Mouse (Mus musculus): ENCODE data around the gene Unc5b. TPM values are rescaled to one million over a fixed set of nuclear protein-coding genes. Genes with fewer than 3 reads are reported as not detected.
"Not testable (repeated sequence)": the region's sequence is repeated elsewhere in the genome, so short reads cannot be mapped to it uniquely, and the experiment has no call there.

Gene Unc5b
- total RNA-seq, 2 experiments from 2014 or later = 35.3 to 47.0 TPM

DNA sequence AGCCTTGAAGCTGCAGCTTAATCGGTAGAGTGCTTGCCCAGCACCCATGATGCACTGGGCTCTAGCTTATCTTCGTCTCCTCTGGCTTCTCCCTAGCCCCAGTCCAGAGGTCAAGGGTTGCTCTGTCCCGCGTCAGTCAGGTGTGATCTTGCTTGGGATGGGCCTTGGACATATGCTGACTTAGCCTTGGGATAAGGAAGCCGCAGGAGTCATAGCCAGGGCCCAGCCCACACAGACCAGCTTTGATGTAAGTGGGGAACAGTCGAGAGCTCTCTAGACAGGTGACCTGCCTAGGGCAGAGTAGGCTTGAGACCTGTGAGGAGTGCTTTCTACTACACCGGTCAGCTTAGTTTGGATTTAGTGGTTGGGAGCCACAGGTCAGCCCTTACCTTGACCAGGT lies 64.0 kb downstream of the Unc5b start:
- no peak for DNase-seq
- intact Hi-C loops (cut with DNase I) = no loop called here

- DNase-seq = no peak
- intact Hi-C loops (cut with DNase I) = no loop called here
Measured at GRCm38 (mm10) chr10:60762126-60762525, 69.3 kb downstream of the Unc5b start.

GRCm38 (mm10) chr10:60760377-60760776 lies 71.0 kb downstream of the Unc5b start:
- intact Hi-C loops (cut with DNase I) = no loop called here
- peak; percentile 93 to 97 for DNase-seq

DNA sequence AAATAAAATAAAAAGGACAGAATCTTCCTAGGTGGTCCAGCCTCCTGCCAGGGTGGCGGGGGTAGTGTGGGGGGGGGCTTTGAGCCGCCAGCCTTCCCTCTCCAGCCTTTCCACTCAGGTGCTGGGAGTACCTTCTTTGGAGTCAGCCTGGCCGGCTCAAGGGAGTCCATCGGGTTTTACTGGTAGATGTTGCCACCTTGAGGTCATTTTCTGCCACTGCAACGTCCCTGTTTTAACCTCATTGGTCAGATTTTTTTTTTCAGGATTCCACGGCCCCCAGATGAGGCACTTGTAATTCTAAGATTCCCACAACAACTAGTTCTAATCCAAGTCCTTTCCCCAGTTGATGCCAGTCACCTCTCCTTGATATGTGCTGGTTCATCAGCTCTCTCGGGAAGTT lies 74.4 kb downstream of the Unc5b start:
- intact Hi-C loops (cut with DNase I) = loop anchor here (2.0 kb wide), 4 partner anchors 60 to 452 kb away; partner anchors contain the start of gene Cdh23
- peak; percentile 70 to 80 for DNase-seq

DNA sequence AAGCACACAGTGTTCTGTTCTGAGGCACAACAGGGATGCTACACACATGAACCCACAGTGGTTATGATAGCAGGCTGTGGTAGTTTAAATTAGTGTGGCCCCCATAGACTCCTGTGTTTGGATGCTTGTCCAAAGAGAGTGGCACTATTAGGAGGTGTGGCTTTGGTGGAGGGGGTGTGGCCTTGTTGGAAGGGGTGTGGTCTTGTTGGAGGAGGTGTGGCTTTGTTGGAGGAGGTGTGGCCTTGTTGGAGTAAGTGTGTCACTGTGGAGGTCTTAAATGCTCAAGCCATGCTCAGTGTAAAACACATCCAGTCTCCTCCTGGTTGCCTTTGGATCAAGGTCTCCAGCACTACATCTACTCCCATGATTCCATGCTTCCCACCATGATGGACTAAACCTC lies 75.2 kb downstream of the Unc5b start:
- intact Hi-C loops (cut with DNase I) = loop anchor here (2.0 kb wide), 4 partner anchors 59 to 451 kb away; partner anchors contain the start of gene Cdh23
- no peak for DNase-seq

GRCm38 (mm10) chr10:60753941-60754340 lies 77.4 kb downstream of the Unc5b start:
- DNase-seq = no peak
- intact Hi-C loops (cut with DNase I) = no loop called here

- peak in 1 of 2 experiments; percentile 19 for DNase-seq
- intact Hi-C loops (cut with DNase I) = no loop called here
Measured at GRCm38 (mm10) chr10:60753261-60753660, 78.1 kb downstream of the Unc5b start.

DNA sequence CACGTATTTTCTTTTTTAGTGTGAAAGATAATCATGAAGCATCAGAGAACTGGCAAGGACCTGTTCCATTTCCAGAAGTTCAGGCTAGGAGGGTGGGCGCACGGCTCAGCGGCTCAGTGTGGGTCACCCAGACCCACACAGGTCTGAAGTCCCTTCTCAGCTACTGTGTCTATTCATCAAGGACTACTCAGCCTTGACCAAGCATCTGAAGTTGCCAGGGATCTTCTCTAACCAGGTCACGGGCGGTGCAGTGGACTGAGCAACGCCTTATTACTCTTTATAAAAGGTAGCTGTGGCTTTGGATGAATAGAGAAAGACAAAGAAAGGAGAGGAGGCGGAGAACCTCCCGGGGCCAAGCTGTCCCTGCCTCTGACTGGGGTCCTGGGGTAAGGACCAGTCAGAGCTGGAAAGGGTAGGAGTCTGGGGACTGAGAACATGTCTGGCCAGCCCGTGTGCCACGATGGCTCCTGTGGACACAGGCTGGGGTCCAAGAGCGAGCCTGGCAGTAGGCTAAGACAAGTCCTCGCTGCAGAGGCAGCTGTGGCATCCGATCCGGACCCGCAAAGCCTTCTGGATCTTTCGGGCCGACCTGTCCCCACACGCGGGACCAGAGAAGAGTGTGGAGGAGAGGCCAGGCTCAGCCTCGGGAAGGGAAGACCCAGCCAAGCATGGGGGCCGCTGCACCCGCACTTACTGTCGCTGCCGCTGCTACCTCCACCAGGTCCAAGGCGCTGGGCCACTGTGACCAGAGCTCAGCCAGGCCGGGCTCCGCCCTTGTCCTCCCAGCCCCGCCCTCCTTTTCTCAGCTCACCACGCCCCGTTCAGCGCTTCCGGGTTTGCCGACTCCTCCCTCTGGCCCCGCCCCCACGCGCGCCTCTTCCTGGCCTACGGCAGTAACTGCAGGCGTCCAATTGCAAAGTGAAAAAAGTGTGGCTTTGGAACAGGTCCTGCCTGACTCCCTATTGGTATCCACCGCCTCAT lies 79.1 kb downstream of the Unc5b start, which contains the start of gene Slc29a3:
Gene Slc29a3, minus strand, starts transcription at position 755 of the 981 bp plus-strand sequence.
- intact Hi-C loops (cut with DNase I) = no loop called here
- DNase-seq = peak; percentile 97 to 99

- intact Hi-C loops (cut with DNase I) = no loop called here
- DNase-seq = no peak
Measured at GRCm38 (mm10) chr10:60747667-60748212, 83.6 kb downstream of the Unc5b start.

GRCm38 (mm10) chr10:60746512-60746911 lies 84.9 kb downstream of the Unc5b start:
- intact Hi-C loops (cut with DNase I) = no loop called here
- DNase-seq = no peak

DNA sequence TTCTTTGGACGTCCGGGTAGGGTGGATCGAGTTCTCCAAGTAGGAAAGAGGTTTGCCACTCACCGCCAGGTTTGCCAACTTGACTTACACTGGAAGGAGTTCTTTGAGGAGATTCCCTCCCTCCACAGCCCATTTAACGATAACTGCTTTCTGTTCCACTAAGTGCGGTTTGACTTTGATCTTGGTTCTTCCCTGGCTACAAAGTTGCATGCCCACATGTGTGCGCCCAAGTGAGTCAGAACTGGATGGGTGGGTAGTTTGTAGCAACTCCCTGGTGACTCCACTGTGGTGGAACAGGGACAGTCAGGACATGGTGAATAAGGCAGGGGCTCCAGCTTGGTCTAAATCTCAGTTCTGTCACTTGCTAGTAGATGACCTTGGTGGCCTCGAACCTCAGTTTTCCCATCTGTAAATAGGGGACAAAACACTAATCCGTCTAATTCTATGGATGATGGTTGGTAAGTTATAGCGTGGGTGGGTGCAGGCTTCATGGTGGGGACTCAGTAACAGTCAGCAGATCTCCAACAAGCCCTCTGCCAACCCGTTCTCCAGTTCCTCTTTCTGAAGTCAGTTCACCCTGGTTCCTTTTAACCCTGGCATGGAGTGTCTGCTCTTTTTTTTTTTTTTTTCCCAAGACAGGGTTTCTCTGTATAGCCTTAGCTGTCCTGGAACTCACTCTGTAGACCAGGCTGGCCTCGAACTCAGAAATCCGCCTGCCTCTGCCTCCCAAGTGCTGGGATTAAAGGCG lies 86.7 kb downstream of the Unc5b start:
- intact Hi-C loops (cut with DNase I) = no loop called here
- DNase-seq = no peak

DNA sequence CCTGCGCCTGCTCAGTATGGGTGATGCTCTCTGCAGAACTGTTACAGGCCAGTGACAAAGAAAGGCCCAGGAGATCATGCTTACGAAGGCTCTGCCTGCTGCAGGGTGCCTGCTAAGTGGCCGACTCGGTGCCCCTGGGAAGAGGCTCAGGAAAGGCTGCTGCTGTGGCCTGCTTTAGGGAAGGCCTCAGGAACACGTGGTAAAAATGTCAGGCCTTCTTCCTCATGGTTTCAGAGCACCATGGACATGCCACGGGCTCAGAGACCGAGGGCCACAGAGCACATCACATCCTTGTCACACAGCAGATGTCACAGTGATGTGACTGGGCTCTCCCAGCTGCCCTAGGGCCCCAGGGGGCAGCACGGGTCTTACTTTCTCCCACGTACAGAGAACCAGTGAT lies 87.7 kb downstream of the Unc5b start:
- intact Hi-C loops (cut with DNase I) = no loop called here
- no peak for DNase-seq

- DNase-seq = no peak
Measured at GRCm38 (mm10) chr10:60742942-60743341, 88.4 kb downstream of the Unc5b start.

GRCm38 (mm10) chr10:60742296-60742695 lies 89.1 kb downstream of the Unc5b start:
- DNase-seq; intact Hi-C loops (cut with DNase I): not testable (repeated sequence)

More at GRCm38 (mm10) chr10:60742942-60743341, 88.4 kb downstream of the Unc5b start:
- intact Hi-C loops (cut with DNase I) = no loop called here

DNA sequence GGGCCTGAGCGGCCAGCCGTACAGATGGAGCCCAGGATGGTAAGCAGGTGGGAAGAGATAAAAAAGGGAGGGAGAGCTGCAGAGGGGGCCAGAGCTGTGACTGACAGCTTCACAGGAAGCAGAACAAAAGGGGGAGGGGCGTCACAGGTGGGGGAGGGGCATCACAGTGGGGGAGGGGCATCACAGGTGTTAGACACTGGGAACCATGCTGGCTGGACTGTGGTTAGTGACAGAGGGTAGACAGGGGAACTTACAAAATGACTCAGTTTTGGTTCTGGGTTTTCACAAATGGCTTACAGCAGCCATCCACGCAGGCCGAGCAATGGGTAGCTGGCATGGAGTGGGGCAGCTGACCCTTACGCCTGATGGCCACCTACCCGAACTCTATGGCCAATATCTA lies 89.9 kb downstream of the Unc5b start:
- no peak for DNase-seq
- intact Hi-C loops (cut with DNase I) = no loop called here

GRCm38 (mm10) chr10:60739619-60740363 lies 91.6 kb downstream of the Unc5b start:
- intact Hi-C loops (cut with DNase I) = no loop called here
- DNase-seq = peak in 1 of 2 experiments; percentile 19

GRCm38 (mm10) chr10:60737886-60738640 lies 93.3 kb downstream of the Unc5b start:
- intact Hi-C loops (cut with DNase I) = no loop called here
- no peak for DNase-seq

- intact Hi-C loops (cut with DNase I) = no loop called here
- no peak for DNase-seq
Measured at GRCm38 (mm10) chr10:60737169-60737728, 94.1 kb downstream of the Unc5b start.

- intact Hi-C loops (cut with DNase I) = no loop called here
- no peak for DNase-seq
Measured at GRCm38 (mm10) chr10:60735737-60736136, 95.6 kb downstream of the Unc5b start.
